Mouse (Mus musculus): ENCODE data around the gene Rdh16. TPM values are rescaled to one million over a fixed set of nuclear protein-coding genes. Genes with fewer than 3 reads are reported as not detected.
A peak's percentile ranks its signal among the peaks of the same experiment; 100 is the strongest.

Rdh16 gene
- total RNA-seq, 1 experiment from 2014 or later = not detected

DNA sequence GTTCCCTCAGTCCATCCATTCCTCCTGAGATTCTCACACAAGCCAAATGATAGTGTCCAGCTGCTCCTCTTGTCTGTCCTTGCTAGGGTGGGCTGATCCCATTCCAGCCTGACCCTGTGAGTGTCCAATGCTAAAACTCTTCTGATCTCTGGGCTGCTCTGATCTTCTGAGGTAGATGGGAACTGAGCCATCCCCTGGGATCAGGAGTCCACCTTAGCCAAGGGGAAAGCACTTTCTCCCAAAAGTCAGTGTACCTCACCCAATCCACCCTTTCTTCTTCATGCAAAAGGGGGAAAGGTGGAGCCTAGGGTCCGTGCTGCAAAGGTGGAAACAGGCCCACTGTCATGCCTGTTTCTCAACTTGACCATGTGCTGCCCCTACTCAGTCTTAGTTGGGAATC is 90.5 kb downstream of the Rdh16 start:
- ATAC-seq (replicated peaks; ENCODE audit: low read depth, poor library complexity, severe bottlenecking) = no peak

GRCm38 (mm10) chr10:127893163-127894022 is 92.4 kb downstream of the Rdh16 start:
- peak; percentile 99 for ATAC-seq (replicated peaks; ENCODE audit: low read depth, poor library complexity, severe bottlenecking)

Other genes with a start within 250 kb of the Rdh16 start
- 0.97 and 3.2 TPM in 2 replicates for gene Lrp1, start 180.0 kb upstream of the Rdh16 start, total RNA-seq (2017)
- gene Stat6, start 158.2 kb upstream of the Rdh16 start, total RNA-seq (2017) = 33.1 and 48.3 TPM in 2 replicates
- 20.8 and 22.6 TPM in 2 replicates for gene Nemp1, start 134.3 kb upstream of the Rdh16 start, total RNA-seq (2017)
- 5.7 and 6.8 TPM in 2 replicates for gene Nab2, start 132.6 kb upstream of the Rdh16 start, total RNA-seq (2017)
- gene Myo1a, start 96.0 kb upstream of the Rdh16 start, total RNA-seq (2017) = not detected in 2 replicates
- gene Tac2, start 76.7 kb upstream of the Rdh16 start, total RNA-seq (2017) = 0.68 TPM in 1 of 2 replicates, not detected in the other
- 4.7 and 5.0 TPM in 2 replicates for gene Zbtb39, start 61.6 kb upstream of the Rdh16 start, total RNA-seq (2017)
- gene Gpr182, start 49.4 kb upstream of the Rdh16 start, total RNA-seq (2017) = not detected in 2 replicates
- not detected in 2 replicates for gene Rdh1, start 41.4 kb upstream of the Rdh16 start, total RNA-seq (2017)
- not detected in 2 replicates for gene Rdh16f1, start 41.4 kb upstream of the Rdh16 start, total RNA-seq (2017)
- not detected in 2 replicates for gene Rdh9, start 24.8 kb upstream of the Rdh16 start, total RNA-seq (2017)
- not detected in 2 replicates for gene Rdh19, start 48.8 kb downstream of the Rdh16 start, total RNA-seq (2017)
- not detected in 2 replicates for gene Rdh16f2, start 65.3 kb downstream of the Rdh16 start, total RNA-seq (2017)
- not detected in 2 replicates for gene Rdh7, start 87.7 kb downstream of the Rdh16 start, total RNA-seq (2017)
- gene Sdr9c7, start 97.4 kb downstream of the Rdh16 start, total RNA-seq (2017) = not detected in 2 replicates
- not detected in 2 replicates for gene Hsd17b6, start 206.5 kb downstream of the Rdh16 start, total RNA-seq (2017)
- gene Prim1, start 214.0 kb downstream of the Rdh16 start, total RNA-seq (2017) = 97.8 and 136 TPM in 2 replicates
- gene Naca, start 234.4 kb downstream of the Rdh16 start, total RNA-seq (2017) = 2,465 and 2,478 TPM in 2 replicates